Mouse (Mus musculus) G1E (cell line): ENCODE data around the gene Habp2. TPM values are rescaled to one million over a fixed set of nuclear protein-coding genes. Genes with fewer than 3 reads are reported as not detected.

Source experiments
- ATAC-seq: 2 replicates; pipeline ENCODE4 v1.8.0; 2016; ENCODE audit warnings: mild to moderate bottlenecking; ENCODE audit not compliant: insufficient number of reproducible peaks, poor library complexity, low FRiP score, severe bottlenecking; ENCODE audit errors: extremely low read depth
- DNase-seq: peaks from one replicate; pipeline ENCODE4 v3.0.0; 2012; ENCODE audit warnings: low spot score
- H3K27me3 ChIP-seq: 2 replicates; pipeline ENCODE4 v1.6.1; 2012; ENCODE audit warnings: mild to moderate bottlenecking, low read length, inconsistent platforms; ENCODE audit not compliant: insufficient read depth
- H3K36me3 ChIP-seq: replicated peaks from 2 replicates; pipeline ENCODE3; 2012; ENCODE audit warnings: mild to moderate bottlenecking, inconsistent platforms
- H3K4me1 ChIP-seq: 2 replicates; pipeline ENCODE4 v1.6.1; 2012; ENCODE audit warnings: low read depth, low read length, inconsistent platforms, mixed read lengths; ENCODE audit not compliant: insufficient read depth
- H3K4me3 ChIP-seq: 2 replicates; pipeline ENCODE4 v1.5.1; 2012; ENCODE audit warnings: low read depth, mild to moderate bottlenecking, inconsistent platforms, low read length, moderate library complexity, mixed read lengths
- H3K9me3 ChIP-seq: replicated peaks from 2 replicates; pipeline ENCODE4 v1.6.1; 2012; ENCODE audit warnings: inconsistent platforms
- CTCF ChIP-seq: IDR thresholded peaks from 2 replicates; pipeline ENCODE4 v1.5.1; 2012; ENCODE audit warnings: low read depth, low read length, inconsistent platforms, mixed read lengths
- GATA1 ChIP-seq: IDR thresholded peaks from 2 replicates; pipeline ENCODE4 v1.6.1; 2012; ENCODE audit warnings: borderline replicate concordance, low read length, inconsistent platforms, mixed read lengths
- GATA2 ChIP-seq: IDR thresholded peaks from 2 replicates; pipeline ENCODE4 v1.6.1; 2012; ENCODE audit warnings: low read depth, low read length, inconsistent platforms, borderline replicate concordance
- POLR2AphosphoS5 ChIP-seq: IDR thresholded peaks from 2 replicates; pipeline ENCODE4 v1.6.1; 2012; ENCODE audit warnings: low read depth, low read length, inconsistent platforms; ENCODE audit not compliant: insufficient replicate concordance
- TAL1 ChIP-seq: conservative IDR thresholded peaks from 2 replicates; pipeline ENCODE4 v1.6.1; 2012; ENCODE audit warnings: low read depth, low read length, inconsistent platforms, mixed read lengths
- polyA plus RNA-seq: library from polyadenylated mRNA; stranded (reverse); fragments of >175 nt; gene quantifications from 2 replicates; pipeline ENCODE4 v1.2.3, GENCODE M21; 2012
- total RNA-seq, 2 experiments: library from RNA; stranded (forward) in 1 of 2; stranded (reverse) in 1 of 2; fragments of 200-1000 nt in 1 of 2; fragments of >200 nt in 1 of 2; fragmentation: Nextera tagmentation in 1 of 2; gene quantifications; 2 replicates each; pipeline ENCODE4 v1.2.3; 2014 to 2017

The Habp2 gene
- total and polyA plus RNA-seq, 3 experiments, result 0.11 TPM; not detected in 2

DNA sequence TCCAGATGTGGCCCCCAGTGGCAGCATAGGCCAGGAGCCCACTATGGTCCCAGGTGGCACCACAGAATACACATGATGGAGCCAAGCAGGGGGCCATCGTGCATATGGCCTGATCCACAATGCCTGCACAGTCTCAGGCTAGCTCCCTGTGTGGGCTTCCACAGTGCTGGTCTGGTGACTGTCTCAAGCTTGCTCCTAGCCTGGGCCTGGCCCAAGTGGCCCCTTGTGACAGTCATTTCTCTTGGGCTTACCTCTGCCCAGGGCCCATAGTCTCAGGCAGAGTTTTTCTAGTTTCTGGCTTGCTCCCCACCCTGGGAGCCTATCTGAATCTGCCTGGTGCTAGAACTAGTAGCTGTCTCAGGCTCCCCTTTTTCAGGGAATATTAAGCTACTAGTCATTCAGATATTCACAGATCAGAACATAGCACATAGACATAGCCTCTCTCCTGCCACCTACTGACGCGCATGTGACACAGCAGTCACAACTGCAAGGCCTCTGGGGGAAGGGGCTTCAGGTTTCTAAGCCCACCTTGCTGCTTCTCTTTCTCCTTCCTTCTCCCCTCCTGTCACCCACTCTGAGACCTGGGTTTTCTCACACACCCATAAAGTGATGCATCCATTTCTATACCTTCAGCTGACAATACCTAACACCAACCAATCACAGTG is 9.7 kb upstream of the Habp2 start:
- Histone ChIP-seq H3K9me3 (no peaks in the 10 kb centered on the region), H3K27me3 (peaks cover 5% of the 10 kb centered on the region; the same call in 1 of the 2 replicates), H3K4me3 (no peak overlapping the region), H3K4me1 (no peaks in the 10 kb centered on the region), H3K36me3 (no peaks in the 10 kb centered on the region)
- ATAC-seq (no peak), DNase-seq (no peak)
- TF ChIP-seq GATA1 (no peak), CTCF (no peak), POLR2AphosphoS5 (no peak), GATA2 (no peak), TAL1 (no peak)

DNA sequence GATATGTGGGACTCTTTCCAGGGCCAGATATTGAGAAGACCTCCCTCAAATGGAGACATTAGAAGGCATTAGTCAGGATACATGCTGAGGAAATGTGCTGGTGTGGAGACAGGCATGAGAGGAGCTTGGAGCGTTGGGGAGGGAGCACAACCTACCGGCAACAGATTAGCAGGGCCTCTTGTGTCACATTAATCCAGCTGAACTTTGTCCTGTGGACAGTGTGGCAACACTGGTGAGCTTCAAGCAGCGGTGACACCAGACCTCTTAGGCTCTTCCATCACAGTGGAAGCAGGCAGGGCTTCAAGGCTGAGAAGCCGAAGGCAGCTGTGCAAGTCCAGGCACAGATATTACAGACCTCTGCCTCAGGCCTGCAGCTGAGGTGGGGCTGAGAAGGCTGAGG is 9.0 kb upstream of the Habp2 start:
- Histone ChIP-seq H3K27me3 (peaks cover 5% of the 10 kb centered on the region; the same call in 1 of the 2 replicates), H3K4me3 (no peak overlapping the region), H3K36me3 (no peaks in the 10 kb centered on the region), H3K4me1 (no peaks in the 10 kb centered on the region), H3K9me3 (no peaks in the 10 kb centered on the region)
- ATAC-seq (no peak), DNase-seq (no peak)
- no peak for TF ChIP-seq CTCF
- no peak for TF ChIP-seq POLR2AphosphoS5
- no peak for TF ChIP-seq GATA1
- TF ChIP-seq GATA2, result no peak
- TF ChIP-seq TAL1, result no peak

DNA sequence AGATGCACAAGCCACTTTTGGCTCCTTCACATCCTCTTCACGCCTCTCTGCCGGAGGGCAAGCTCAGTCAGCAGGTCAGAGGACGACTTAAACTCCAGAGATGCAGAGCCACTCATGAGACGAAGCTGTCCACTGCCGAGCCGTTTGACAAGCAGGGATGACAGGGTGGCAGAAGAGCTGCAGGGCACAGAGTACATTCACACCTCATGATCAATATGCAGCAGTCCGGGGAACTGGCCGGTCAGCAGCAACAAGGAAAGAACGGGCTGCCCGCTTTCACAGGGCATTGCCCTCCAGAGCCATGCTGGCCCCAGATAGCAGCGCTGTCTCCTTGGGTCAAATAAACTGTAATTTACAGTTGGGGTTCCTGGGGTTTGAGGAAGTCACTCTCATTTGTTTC is 8.6 kb upstream of the Habp2 start:
- Histone ChIP-seq H3K27me3 (peaks cover 5% of the 10 kb centered on the region; the same call in 1 of the 2 replicates), H3K4me1 (no peaks in the 10 kb centered on the region), H3K9me3 (no peaks in the 10 kb centered on the region), H3K4me3 (no peak overlapping the region), H3K36me3 (no peaks in the 10 kb centered on the region)
- ATAC-seq (no peak), DNase-seq (no peak)
- TF ChIP-seq CTCF (no peak), GATA2 (no peak)

DNA sequence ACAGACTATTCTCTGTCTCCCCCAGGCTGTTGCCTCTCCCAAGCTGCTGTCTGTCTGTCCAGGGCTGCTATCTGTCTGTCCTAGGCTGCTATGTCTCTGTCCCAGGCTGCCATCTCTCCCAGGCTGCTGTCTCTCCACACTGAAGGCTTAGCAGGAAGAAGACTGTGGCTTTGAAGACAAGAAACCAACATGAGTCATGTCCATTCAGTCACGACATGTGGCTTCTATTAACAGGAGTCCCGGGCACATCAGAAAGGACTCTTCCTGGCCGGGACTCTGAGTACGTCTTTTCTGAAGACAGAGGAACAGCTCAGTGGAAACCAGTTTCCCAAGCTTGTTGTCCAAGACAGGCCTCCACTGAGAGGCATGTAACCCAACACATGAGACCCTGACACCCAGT is 1.7 kb upstream of the Habp2 start:
- Histone ChIP-seq H3K4me1 (no peaks in the 10 kb centered on the region), H3K4me3 (no peak overlapping the region), H3K36me3 (no peaks in the 10 kb centered on the region), H3K27me3 (0 out of 2 replicates have a peak, but pooled peaks cover 2% of the 10 kb centered on the region), H3K9me3 (no peaks in the 10 kb centered on the region)
- DNase-seq (no peak), ATAC-seq (no peak)
- no peak for TF ChIP-seq TAL1

DNA sequence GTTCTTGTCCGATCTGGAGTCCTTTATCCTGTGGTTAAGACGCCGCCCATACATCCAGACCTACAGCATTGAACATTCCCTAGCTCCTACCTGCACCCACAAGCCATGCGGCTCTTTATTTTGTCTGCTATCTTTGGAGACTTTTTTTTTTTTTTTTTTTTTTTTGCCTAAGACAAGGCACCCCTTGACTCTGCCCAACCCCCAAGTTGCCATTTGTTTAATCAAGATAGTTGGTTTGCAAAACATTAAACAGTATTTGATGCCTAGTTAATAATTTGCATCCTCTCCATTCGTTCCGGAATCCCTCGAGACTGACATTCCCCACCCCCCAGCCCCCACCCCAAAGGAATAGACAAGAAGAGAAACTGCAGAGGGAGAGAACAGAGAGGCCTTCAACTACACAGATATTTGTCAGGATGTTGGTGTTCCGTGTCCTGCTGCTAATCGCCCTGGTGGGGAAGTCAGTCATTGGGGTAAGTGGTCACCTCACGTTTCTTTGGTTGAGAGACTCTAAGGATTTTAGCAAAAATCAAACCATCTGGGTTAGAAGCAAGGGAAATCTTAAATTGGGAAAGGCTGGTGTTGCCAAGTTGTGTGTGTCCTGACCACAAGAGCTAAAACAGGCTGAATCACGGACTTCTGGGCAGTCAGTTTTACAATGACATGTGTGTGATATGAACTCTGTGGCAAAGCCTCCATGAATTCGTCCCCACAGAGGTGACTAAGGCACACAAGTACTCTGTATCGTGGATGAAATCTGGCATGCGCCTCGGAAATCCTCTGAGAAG is 837 bp downstream of the Habp2 start:
- no peak for TF ChIP-seq GATA2
- TF ChIP-seq GATA1, result no peak
- no peak for TF ChIP-seq POLR2AphosphoS5
- Histone ChIP-seq H3K4me3 (no peak overlapping the region), H3K36me3 (no peaks in the 10 kb centered on the region), H3K9me3 (no peaks in the 10 kb centered on the region), H3K4me1 (no peaks in the 10 kb centered on the region), H3K27me3 (peaks cover 5% of the 10 kb centered on the region; the same call in 1 of the 2 replicates)
- no peak for ATAC-seq
- DNase-seq, result no peak

DNA sequence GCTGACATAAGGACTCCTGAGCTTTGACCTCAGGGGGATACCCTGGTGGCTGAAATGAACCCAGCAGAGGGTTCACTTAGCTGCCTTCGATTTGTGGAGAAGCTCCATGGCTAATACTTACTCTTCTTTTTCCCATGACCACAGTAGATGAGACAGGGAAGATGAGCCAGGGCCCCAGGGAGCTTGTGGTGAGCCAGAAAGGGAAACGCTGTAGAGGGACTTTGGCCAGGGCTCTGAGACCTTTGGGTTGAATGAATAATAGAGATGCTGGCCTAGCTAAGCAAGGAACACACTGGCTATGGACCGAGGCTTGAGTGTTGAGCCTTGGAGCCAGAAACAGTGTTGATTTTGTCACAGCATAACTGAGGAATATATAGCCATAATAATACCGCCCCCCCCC is 1.5 kb downstream of the Habp2 start:
- no peak for ATAC-seq
- no peaks in the 10 kb centered on the region for H3K36me3 ChIP-seq
- H3K9me3 ChIP-seq, result no peaks in the 10 kb centered on the region
- H3K27me3 ChIP-seq, result peaks cover 5% of the 10 kb centered on the region; the same call in 1 of the 2 replicates
- H3K4me1 ChIP-seq, result no peaks in the 10 kb centered on the region
- TF ChIP-seq GATA2, result no peak
- no peak for TF ChIP-seq POLR2AphosphoS5
- no peak for TF ChIP-seq TAL1
- TF ChIP-seq CTCF, result no peak
- TF ChIP-seq GATA1, result no peak
- no peak for DNase-seq
- no peak overlapping the region for H3K4me3 ChIP-seq
